Mouse (Mus musculus) thymus, postnatal 14 days (tissue): ENCODE measurements around the gene Lfng.

Source experiments
- DNase-seq: peaks from one replicate; pipeline ENCODE4 v3.0.0; 2021

Gene Lfng

GRCm38 (mm10) chr5:140644263-140644662 lies 37.1 kb downstream of the Lfng start:
- DNase-seq: peak; percentile 50

GRCm38 (mm10) chr5:140644702-140645201 lies 37.6 kb downstream of the Lfng start:
- DNase-seq: peak; percentile 19

GRCm38 (mm10) chr5:140645454-140645853 lies 38.3 kb downstream of the Lfng start:
- no peak for DNase-seq

GRCm38 (mm10) chr5:140646171-140646570 lies 39.1 kb downstream of the Lfng start:
- no peak for DNase-seq

GRCm38 (mm10) chr5:140647031-140647760 lies 40.1 kb downstream of the Lfng start:
- DNase-seq: no peak

DNA sequence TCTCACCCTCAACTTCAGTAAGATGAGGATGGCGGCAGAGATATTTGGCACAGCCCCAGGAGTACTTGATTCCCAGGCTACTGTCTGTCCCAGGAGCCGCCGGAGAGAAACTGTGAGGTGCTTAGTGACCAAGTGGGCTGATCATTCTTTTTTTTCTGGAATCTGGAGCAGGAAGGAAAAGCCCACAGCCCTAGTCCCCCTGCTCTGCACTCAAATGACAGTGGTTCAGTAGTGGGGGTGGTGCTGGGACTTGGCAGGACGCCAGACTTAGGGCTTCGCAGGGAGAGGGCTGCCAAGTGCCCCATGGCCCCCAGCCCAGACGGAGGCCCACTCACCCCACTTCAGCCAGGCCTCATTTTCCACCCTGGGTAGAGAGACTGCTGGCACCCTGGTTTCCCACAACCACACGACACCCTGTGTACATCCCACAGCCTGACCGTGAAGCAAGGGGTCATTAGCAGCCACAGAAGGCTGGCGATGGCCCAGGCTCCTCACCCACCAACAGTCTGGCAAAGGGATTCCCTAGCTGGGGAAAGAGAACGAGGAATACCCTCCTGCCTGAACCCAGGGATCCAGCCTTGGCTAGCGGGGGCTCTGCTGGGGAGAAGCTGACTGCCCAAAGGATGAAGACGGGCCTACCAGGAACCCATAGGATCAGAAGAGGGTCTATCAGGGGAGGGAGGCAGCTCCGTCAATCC lies 40.9 kb downstream of the Lfng start:
- peak; percentile 66 for DNase-seq

GRCm38 (mm10) chr5:140648519-140649100 lies 41.5 kb downstream of the Lfng start, which contains the start of gene Ttyh3:
TSS of gene Ttyh3 (minus strand) at chr5:140649031.
- peak; percentile 75 for DNase-seq

- peak; percentile 99 for DNase-seq
Observed at GRCm38 (mm10) chr5:140649101-140649667, 42.1 kb downstream of the Lfng start.

DNA sequence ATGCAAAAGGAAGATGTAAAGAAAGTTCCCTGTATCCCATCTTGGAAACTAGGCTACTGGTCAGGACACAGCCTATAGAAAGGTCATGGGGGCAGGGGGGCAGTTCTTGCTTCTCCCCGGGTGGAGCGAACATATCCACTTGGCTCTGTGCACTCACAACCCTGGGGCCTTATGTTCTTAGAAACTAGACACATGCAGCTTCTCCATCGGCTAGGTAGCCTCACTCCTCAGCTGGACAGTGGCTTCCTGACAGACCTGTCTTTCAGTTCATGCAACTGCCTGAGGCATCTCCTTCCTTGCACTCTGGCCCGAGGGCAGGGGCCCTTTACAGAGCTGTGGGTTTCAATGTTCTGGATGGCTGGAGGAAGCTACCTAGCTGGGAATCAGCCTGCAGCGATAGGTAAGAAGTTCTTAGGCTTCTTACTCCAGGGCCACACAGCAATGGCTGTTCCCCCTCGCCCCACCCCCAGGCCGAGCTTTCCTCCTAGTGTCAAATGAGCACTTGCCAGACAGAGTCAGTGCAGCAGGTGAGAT lies 42.8 kb downstream of the Lfng start:
- DNase-seq: no peak

DNA sequence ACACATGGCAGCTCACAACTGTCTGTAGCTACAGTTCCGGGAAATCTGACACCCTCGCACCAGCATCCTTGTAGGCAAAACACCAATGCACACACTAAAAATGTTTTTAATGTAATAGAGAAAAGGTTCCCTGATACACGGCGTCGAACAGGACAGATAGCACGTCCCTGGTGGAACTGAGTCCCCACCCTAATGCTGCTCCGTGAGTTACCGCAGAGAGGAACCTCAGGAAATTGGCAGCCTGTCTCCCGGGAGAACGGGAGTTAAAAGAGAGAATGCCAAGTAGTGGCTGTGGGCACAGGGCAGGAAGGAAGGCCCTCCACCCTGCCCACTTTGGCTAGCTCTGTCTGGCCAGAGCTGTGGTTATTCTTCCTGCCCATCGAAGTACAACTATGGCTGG lies 44.1 kb downstream of the Lfng start:
- DNase-seq: no peak

DNA sequence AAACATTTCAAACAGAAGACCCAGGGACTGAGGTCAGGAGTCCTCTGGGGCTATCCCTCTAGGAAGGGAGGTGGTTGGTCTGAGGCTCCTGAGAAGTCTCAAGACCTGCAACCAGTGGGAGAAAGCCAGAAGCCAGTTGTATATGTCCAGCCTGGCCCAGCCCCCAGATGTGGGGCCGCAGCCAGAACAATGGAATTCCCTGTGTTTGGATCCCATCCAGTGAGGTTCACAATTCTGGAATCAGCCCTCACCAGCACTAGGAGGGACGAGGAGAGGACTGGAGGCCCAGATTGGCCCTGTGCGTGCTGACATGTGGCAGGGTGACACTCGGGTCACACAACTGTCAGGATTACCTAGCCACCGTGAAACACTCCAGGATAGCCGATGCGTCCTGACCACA lies 45.5 kb downstream of the Lfng start:
- DNase-seq: no peak

DNA sequence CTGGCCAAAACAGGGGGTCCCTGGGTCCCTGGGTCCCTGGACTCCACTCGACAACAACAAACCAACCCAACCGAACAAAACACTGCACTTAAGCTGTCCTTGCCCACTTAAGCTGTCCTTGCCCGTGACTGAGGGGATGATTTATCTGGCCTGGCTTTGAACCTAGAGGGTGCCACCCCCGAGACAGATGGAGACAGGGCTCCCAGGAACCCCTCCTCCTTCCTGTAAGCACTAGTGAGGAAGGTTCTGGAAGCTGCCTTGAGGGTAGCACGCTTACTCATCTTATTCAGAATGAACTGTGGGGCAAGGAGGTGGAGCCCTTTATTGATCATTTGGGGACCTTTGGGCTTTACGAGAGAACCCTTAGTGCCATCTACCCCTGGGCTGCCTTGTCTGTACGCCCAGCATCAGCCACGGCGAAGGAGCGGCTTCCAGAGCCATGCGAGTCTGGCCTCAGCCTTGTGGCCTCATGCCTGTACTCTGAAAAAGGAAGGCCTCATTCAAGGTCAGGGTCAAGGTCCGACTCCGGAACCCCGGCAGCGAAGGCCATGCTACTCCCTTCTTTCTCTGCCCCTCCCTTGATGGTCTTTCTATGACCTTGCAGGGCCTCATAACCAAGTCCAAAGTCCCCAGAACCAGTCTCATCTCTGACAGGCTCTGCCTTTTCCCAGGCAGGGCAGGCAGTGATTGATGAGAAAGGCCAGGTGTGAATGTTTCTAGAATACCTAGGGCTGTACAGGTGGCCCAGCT lies 47.2 kb downstream of the Lfng start:
- no peak for DNase-seq

DNA sequence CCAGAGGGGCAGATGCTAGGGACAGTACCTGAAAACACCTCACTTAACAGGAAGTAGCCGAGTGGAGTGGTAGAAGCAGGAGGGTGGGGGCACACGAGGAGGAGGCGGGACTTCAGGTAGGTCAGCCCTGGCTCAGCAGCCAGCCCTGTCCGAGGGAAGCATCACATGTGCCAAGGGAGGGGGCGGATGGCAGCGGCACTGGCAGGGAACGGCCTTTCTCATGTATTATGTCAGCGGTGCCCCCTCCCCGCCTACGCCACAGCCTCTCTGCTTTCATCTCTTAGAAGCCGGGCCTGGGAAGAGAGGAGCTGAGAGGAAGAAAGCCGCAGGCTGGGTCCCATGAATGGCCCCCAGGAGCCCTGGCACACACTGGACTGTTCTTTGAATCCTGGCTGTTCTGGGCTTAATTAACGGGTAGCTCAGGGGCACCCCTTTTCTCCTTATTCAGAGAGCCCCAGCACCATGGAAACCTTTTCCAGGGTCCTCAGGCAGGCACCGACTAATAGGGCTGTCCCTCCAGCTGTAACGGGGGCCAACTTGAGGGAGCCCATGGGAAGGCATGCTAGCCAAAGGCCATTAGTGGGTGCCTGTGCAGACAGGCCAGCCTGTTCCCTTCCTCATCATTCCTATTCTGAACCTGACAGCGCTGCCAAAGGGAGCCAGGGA lies 52.6 kb downstream of the Lfng start:
- no peak for DNase-seq

DNA sequence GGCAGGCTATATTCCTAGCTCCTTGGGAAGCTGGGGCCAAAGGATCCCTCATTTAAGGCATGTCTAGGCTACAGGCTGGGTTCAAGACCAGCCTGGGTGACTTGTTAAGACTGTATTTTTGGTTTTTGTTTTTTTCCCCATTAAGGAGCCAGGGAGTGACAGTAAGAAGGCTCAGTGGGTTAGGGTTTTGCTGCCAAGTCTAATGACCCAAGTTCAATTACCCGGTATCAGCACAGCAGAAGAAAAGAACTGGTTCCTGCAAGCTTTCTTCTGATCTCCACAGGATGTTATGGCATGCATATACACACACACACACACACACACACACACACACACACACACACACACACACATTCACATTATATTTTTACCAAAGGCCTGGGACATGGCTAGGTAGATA lies 53.3 kb downstream of the Lfng start:
- no peak for DNase-seq

GRCm38 (mm10) chr5:140661427-140661826 lies 54.3 kb downstream of the Lfng start:
- no peak for DNase-seq

- no peak for DNase-seq
Observed at GRCm38 (mm10) chr5:140661875-140662643, 54.9 kb downstream of the Lfng start.

DNA sequence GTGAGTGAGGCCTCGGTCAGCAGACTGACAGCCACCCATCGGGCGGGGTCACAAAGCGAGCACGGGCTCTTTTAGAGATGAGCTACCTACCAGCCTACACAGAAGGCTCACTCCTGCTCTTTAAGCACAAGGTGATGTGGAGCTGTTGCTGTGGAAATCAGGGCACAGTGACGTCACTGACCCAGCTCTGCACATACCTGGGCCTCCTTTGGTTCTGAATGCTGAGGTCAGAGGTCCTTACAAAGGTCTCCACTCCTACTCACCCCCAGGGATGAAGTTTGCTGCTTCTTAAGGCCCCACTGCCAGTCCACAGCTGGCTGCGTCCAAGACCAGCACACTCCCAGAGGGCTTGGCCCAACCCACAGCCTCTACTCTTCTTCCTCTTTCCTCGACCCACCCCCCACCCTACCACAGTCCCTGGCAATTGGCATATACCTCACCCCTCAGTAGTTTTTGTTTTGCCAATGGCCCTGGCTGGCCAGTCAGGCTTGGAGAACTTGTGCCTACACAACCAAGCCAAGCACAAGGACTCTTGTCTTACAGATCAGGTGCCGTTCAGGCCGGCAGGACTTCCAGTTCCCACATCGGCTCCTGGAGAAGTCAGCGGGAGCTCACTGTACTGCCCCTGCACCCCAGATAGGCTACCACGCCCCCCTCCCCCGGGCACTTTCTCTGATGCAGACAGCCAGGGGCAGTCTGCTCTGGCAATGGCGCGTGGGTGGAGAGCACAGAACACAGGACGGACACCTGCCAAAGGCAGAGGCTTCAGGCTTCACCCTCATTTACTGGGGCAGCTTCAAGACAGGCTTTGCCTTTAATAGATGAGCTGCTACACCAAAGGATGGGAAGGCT lies 55.8 kb downstream of the Lfng start:
- no peak for DNase-seq

DNA sequence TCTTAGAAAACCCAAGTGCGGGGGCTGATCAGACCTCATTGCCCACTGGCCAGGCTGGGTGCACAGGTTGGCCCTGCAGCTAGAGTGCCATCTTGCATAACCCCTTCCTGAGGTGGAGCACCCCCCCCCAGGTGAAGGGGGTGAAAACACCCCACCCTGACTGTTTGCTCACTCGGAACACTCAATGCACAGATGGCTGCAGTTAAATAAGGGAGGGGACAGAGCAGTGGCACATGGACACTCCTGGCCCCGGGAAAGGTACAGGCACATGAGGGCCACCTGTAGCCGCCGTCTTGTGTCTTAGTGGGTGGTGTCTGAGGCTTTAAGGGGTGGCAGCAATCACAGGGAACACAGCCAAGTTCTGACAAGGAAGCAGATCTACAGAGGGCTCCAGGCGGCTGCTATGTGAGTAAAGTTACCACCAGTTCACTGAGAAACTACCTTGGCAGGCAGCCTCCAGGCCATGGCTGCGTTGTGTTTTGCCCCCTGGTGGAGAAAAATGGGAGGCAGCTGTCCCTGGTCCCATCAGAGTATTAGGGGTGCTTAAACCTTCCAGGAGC lies 56.6 kb downstream of the Lfng start:
- peak; percentile 78 for DNase-seq
